Mouse (Mus musculus) ES-Bruce4 (cell line): ENCODE results near the gene Dpp6. TPM values are rescaled to one million over a fixed set of nuclear protein-coding genes. Genes with fewer than 3 reads are reported as not detected.

Experiments
- H3K27ac ChIP-seq: 2 replicates; pipeline ENCODE4 v1.5.1; 2012; ENCODE audit warnings: low read length, inconsistent platforms; ENCODE audit not compliant: insufficient read depth
- H3K27me3 ChIP-seq: 2 replicates; pipeline ENCODE4 v1.6.1; 2012; ENCODE audit warnings: mild to moderate bottlenecking, low read length, inconsistent platforms; ENCODE audit not compliant: control insufficient read depth, poor library complexity, insufficient read depth, severe bottlenecking
- H3K36me3 ChIP-seq: 2 replicates; pipeline ENCODE4 v1.6.1; 2012; ENCODE audit warnings: inconsistent platforms, mild to moderate bottlenecking, low read length, moderate library complexity; ENCODE audit not compliant: control insufficient read depth, poor library complexity, insufficient read depth, severe bottlenecking
- H3K4me1 ChIP-seq: one replicate; pipeline ENCODE4 v1.8.1; 2011; ENCODE audit warnings: low read length; ENCODE audit not compliant: control insufficient read depth, insufficient read depth
- H3K4me3 ChIP-seq: 2 replicates; pipeline ENCODE4 v1.5.1; 2011; ENCODE audit warnings: low read depth, mild to moderate bottlenecking, low read length
- H3K9ac ChIP-seq: 2 replicates; pipeline ENCODE4 v1.6.1; 2012; ENCODE audit warnings: low read depth, mild to moderate bottlenecking, inconsistent platforms; ENCODE audit not compliant: poor library complexity, severe bottlenecking
- H3K9me3 ChIP-seq: replicated peaks from 2 replicates; pipeline ENCODE4 v1.6.1; 2012; ENCODE audit warnings: mild to moderate bottlenecking, low read length, inconsistent platforms; ENCODE audit not compliant: control insufficient read depth, poor library complexity, insufficient read depth, severe bottlenecking
- CTCF ChIP-seq: IDR thresholded peaks from one replicate; pipeline ENCODE4 v1.8.1; 2011; ENCODE audit warnings: low read depth, low read length
- EP300 ChIP-seq: IDR thresholded peaks from 2 replicates; pipeline ENCODE4 v1.6.1; 2011; ENCODE audit warnings: low read depth, low read length; ENCODE audit not compliant: insufficient read depth
- POLR2A ChIP-seq: IDR thresholded peaks from one replicate; pipeline ENCODE4 v1.8.1; 2011; ENCODE audit warnings: low read length; ENCODE audit not compliant: insufficient read depth
- polyA plus RNA-seq: library from polyadenylated mRNA; stranded (reverse); fragments of >200 nt; gene quantifications from 2 replicates; pipeline ENCODE4 v1.2.4, GENCODE M21; 2011; ENCODE audit warnings: low read depth; ENCODE audit not compliant: missing spikeins, insufficient read depth, insufficient read length

Gene Dpp6
- polyA plus RNA-seq, 1 experiment, result 4.1 TPM

GRCm38 (mm10) chr5:27433584-27433983 is 616.6 kb downstream of the Dpp6 start:
- Histone ChIP-seq H3K36me3 (no peaks in the 10 kb centered on the region), H3K27me3 (no peaks in the 10 kb centered on the region), H3K9me3 (no peaks in the 10 kb centered on the region), H3K4me3 (no peak overlapping the region), H3K4me1 (no peaks in the 10 kb centered on the region), H3K9ac (no peak overlapping the region), H3K27ac (no peak overlapping the region)
- no peak for TF ChIP-seq CTCF

GRCm38 (mm10) chr5:27453201-27453845 is 636.3 kb downstream of the Dpp6 start:
- Histone ChIP-seq H3K27me3 (no peaks in the 10 kb centered on the region; the same call in 1 of the 2 replicates), H3K9ac (no peak overlapping the region), H3K27ac (peak overlapping the region; percentile 13; the same call in 1 of the 2 replicates), H3K36me3 (no peaks in the 10 kb centered on the region), H3K9me3 (no peaks in the 10 kb centered on the region), H3K4me3 (no peak overlapping the region), H3K4me1 (peaks cover 4% of the 10 kb centered on the region)
- no peak for TF ChIP-seq POLR2A
- TF ChIP-seq CTCF, result no peak
- TF ChIP-seq EP300, result no peak

GRCm38 (mm10) chr5:27454386-27454785 is 637.4 kb downstream of the Dpp6 start:
- Histone ChIP-seq H3K9ac (no peak overlapping the region), H3K27ac (peak overlapping the region; percentile 33; the same call in 1 of the 2 replicates), H3K36me3 (no peaks in the 10 kb centered on the region), H3K4me3 (no peak overlapping the region), H3K4me1 (peaks cover 4% of the 10 kb centered on the region), H3K27me3 (no peaks in the 10 kb centered on the region; the same call in 1 of the 2 replicates), H3K9me3 (no peaks in the 10 kb centered on the region)
- no peak for TF ChIP-seq EP300
- no peak for TF ChIP-seq CTCF
- no peak for TF ChIP-seq POLR2A

GRCm38 (mm10) chr5:27456981-27457380 is 640.0 kb downstream of the Dpp6 start:
- H3K27ac ChIP-seq, result no peak overlapping the region
- H3K9me3 ChIP-seq, result no peaks in the 10 kb centered on the region

GRCm38 (mm10) chr5:27457686-27458085 is 640.7 kb downstream of the Dpp6 start:
- no peaks in the 10 kb centered on the region for H3K9me3 ChIP-seq
- no peak overlapping the region for H3K27ac ChIP-seq
- no peak overlapping the region for H3K4me3 ChIP-seq
- no peaks in the 10 kb centered on the region for H3K36me3 ChIP-seq
- H3K27me3 ChIP-seq, result no peaks in the 10 kb centered on the region; the same call in 1 of the 2 replicates
- TF ChIP-seq CTCF (no peak), EP300 (no peak), POLR2A (no peak)
- no peak overlapping the region for H3K9ac ChIP-seq
- H3K4me1 ChIP-seq, result peaks cover 4% of the 10 kb centered on the region

More at GRCm38 (mm10) chr5:27456981-27457380, 640.0 kb downstream of the Dpp6 start:
- peaks cover 4% of the 10 kb centered on the region for H3K4me1 ChIP-seq
- H3K36me3 ChIP-seq, result no peaks in the 10 kb centered on the region
- H3K4me3 ChIP-seq, result no peak overlapping the region
- no peak overlapping the region for H3K9ac ChIP-seq
- no peaks in the 10 kb centered on the region; the same call in 1 of the 2 replicates for H3K27me3 ChIP-seq
- TF ChIP-seq POLR2A, result no peak
- TF ChIP-seq EP300, result no peak
- TF ChIP-seq CTCF, result no peak

- TF ChIP-seq CTCF (no peak), EP300 (no peak), POLR2A (no peak)
- Histone ChIP-seq H3K27ac (no peak overlapping the region), H3K36me3 (no peaks in the 10 kb centered on the region), H3K4me3 (no peak overlapping the region), H3K9me3 (no peaks in the 10 kb centered on the region), H3K4me1 (no peaks in the 10 kb centered on the region), H3K27me3 (no peaks in the 10 kb centered on the region), H3K9ac (no peak overlapping the region)
Observed at GRCm38 (mm10) chr5:27474964-27475465, 658.0 kb downstream of the Dpp6 start.
